Mouse (Mus musculus): ENCODE data around the gene Pou4f2. TPM values are rescaled to one million over a fixed set of nuclear protein-coding genes. Genes with fewer than 3 reads are reported as not detected.

The Pou4f2 gene
- not detected in 2 replicates for polyA plus RNA-seq (2014; fragmentation: Nextera tagmentation; extraction: Ambion mirVana)

- no peak within 1 kb of the TSS for H3K27ac ChIP-seq (ENCODE audit: low read length)
- H3K4me2 ChIP-seq (replicated peaks; ENCODE audit: low read depth, low read length) = peak within 1 kb of the TSS; percentile 51
- ATAC-seq (ENCODE audit: insufficient number of reproducible peaks, insufficient read depth, low FRiP score, low read depth) = no peak; the same call in 1 of the 2 replicates
- no peaks in the 10 kb centered on the region for H3K9me3 ChIP-seq (ENCODE audit: control insufficient read depth, low read depth, low read length)
- H3K27me3 ChIP-seq (ENCODE audit: control insufficient read depth, insufficient read depth, low read length) = peaks cover 68% of the 10 kb centered on the region
- peak within 1 kb of the TSS; percentile 29 for H3K4me3 ChIP-seq (ENCODE audit: low read depth, low read length)
- H3K36me3 ChIP-seq (ENCODE audit: control insufficient read depth, insufficient read depth, low read length) = no peaks in the 10 kb centered on the region
- no peak within 1 kb of the TSS for H3K9ac ChIP-seq (replicated peaks; ENCODE audit: low read depth, low read length)
- peaks cover 3% of the 10 kb centered on the region; the same call in 1 of the 2 replicates for H3K4me1 ChIP-seq (ENCODE audit: control insufficient read depth, insufficient read depth, low read length)
- WGBS = 1% methylated on average over 41 of the region's 54 CpGs
These were observed at the start of gene Pou4f2 for GRCm38 (mm10) chr8:78436071-78436651. Pou4f2 (minus strand) TSS chr8:78436645.

- Histone ChIP-seq H3K27ac (ENCODE audit: low read length) (no peak overlapping the region), H3K27me3 (ENCODE audit: control insufficient read depth, insufficient read depth, low read length) (no peaks in the 10 kb centered on the region), H3K9ac (replicated peaks; ENCODE audit: low read depth, low read length) (no peak overlapping the region), H3K4me3 (ENCODE audit: low read depth, low read length) (no peak overlapping the region), H3K4me2 (replicated peaks; ENCODE audit: low read depth, low read length) (no peak overlapping the region), H3K36me3 (ENCODE audit: control insufficient read depth, insufficient read depth, low read length) (no peaks in the 10 kb centered on the region), H3K4me1 (ENCODE audit: control insufficient read depth, insufficient read depth, low read length) (no peaks in the 10 kb centered on the region), H3K9me3 (ENCODE audit: control insufficient read depth, low read depth, low read length) (no peaks in the 10 kb centered on the region)
- 42% methylated on average over 6 of the region's 6 CpGs for WGBS
- ATAC-seq (ENCODE audit: insufficient number of reproducible peaks, insufficient read depth, low FRiP score, low read depth) = no peak
These were observed 40.8 kb upstream of the Pou4f2 start for GRCm38 (mm10) chr8:78477051-78477829.

GRCm38 (mm10) chr8:78467889-78468288 is 31.4 kb upstream of the Pou4f2 start:
- H3K9me3 ChIP-seq (ENCODE audit: control insufficient read depth, low read depth, low read length) = no peaks in the 10 kb centered on the region; the same call in 1 of the 2 replicates
- ATAC-seq (ENCODE audit: insufficient number of reproducible peaks, insufficient read depth, low FRiP score, low read depth) = no peak
- H3K4me2 ChIP-seq (replicated peaks; ENCODE audit: low read depth, low read length) = no peak overlapping the region
- no peak overlapping the region for H3K27ac ChIP-seq (ENCODE audit: low read length)
- 84% methylated on average over 2 of the region's 2 CpGs for WGBS
- H3K4me1 ChIP-seq (ENCODE audit: control insufficient read depth, insufficient read depth, low read length) = no peaks in the 10 kb centered on the region
- no peak overlapping the region for H3K9ac ChIP-seq (replicated peaks; ENCODE audit: low read depth, low read length)
- H3K4me3 ChIP-seq (ENCODE audit: low read depth, low read length) = no peak overlapping the region
- H3K36me3 ChIP-seq (ENCODE audit: control insufficient read depth, insufficient read depth, low read length) = no peaks in the 10 kb centered on the region
- no peaks in the 10 kb centered on the region for H3K27me3 ChIP-seq (ENCODE audit: control insufficient read depth, insufficient read depth, low read length)

- H3K4me3 ChIP-seq (ENCODE audit: low read depth, low read length) = no peak overlapping the region
- no peaks in the 10 kb centered on the region; the same call in 1 of the 2 replicates for H3K9me3 ChIP-seq (ENCODE audit: control insufficient read depth, low read depth, low read length)
- no peaks in the 10 kb centered on the region for H3K36me3 ChIP-seq (ENCODE audit: control insufficient read depth, insufficient read depth, low read length)
- 60% methylated on average over 2 of the region's 2 CpGs for WGBS
- H3K9ac ChIP-seq (replicated peaks; ENCODE audit: low read depth, low read length) = no peak overlapping the region
- no peaks in the 10 kb centered on the region for H3K27me3 ChIP-seq (ENCODE audit: control insufficient read depth, insufficient read depth, low read length)
- no peak overlapping the region for H3K27ac ChIP-seq (ENCODE audit: low read length)
- H3K4me1 ChIP-seq (ENCODE audit: control insufficient read depth, insufficient read depth, low read length) = no peaks in the 10 kb centered on the region
- H3K4me2 ChIP-seq (replicated peaks; ENCODE audit: low read depth, low read length) = no peak overlapping the region
- no peak for ATAC-seq (ENCODE audit: insufficient number of reproducible peaks, insufficient read depth, low FRiP score, low read depth)
These were observed 27.5 kb upstream of the Pou4f2 start for GRCm38 (mm10) chr8:78463941-78464340.

- H3K4me3 ChIP-seq (ENCODE audit: low read depth, low read length) = no peak overlapping the region
- ATAC-seq (ENCODE audit: insufficient number of reproducible peaks, insufficient read depth, low FRiP score, low read depth) = no peak
- no peaks in the 10 kb centered on the region for H3K27me3 ChIP-seq (ENCODE audit: control insufficient read depth, insufficient read depth, low read length)
- WGBS = 77% methylated on average over 3 of the region's 3 CpGs
- H3K4me2 ChIP-seq (replicated peaks; ENCODE audit: low read depth, low read length) = no peak overlapping the region
- H3K9ac ChIP-seq (replicated peaks; ENCODE audit: low read depth, low read length) = no peak overlapping the region
- no peaks in the 10 kb centered on the region for H3K4me1 ChIP-seq (ENCODE audit: control insufficient read depth, insufficient read depth, low read length)
- no peaks in the 10 kb centered on the region for H3K36me3 ChIP-seq (ENCODE audit: control insufficient read depth, insufficient read depth, low read length)
- H3K27ac ChIP-seq (ENCODE audit: low read length) = no peak overlapping the region
- no peaks in the 10 kb centered on the region for H3K9me3 ChIP-seq (ENCODE audit: control insufficient read depth, low read depth, low read length)
These were observed 20.0 kb upstream of the Pou4f2 start for GRCm38 (mm10) chr8:78456441-78456840.

- ATAC-seq (ENCODE audit: insufficient number of reproducible peaks, insufficient read depth, low FRiP score, low read depth) = no peak
- Histone ChIP-seq H3K4me2 (replicated peaks; ENCODE audit: low read depth, low read length) (no peak overlapping the region), H3K27me3 (ENCODE audit: control insufficient read depth, insufficient read depth, low read length) (peaks cover 20% of the 10 kb centered on the region), H3K36me3 (ENCODE audit: control insufficient read depth, insufficient read depth, low read length) (no peaks in the 10 kb centered on the region), H3K9ac (replicated peaks; ENCODE audit: low read depth, low read length) (no peak overlapping the region), H3K4me1 (ENCODE audit: control insufficient read depth, insufficient read depth, low read length) (no peaks in the 10 kb centered on the region), H3K27ac (ENCODE audit: low read length) (no peak overlapping the region), H3K9me3 (ENCODE audit: control insufficient read depth, low read depth, low read length) (no peaks in the 10 kb centered on the region), H3K4me3 (ENCODE audit: low read depth, low read length) (no peak overlapping the region)
- WGBS = 81% methylated on average over 1 of the region's 1 CpGs
These were observed 6.3 kb upstream of the Pou4f2 start for GRCm38 (mm10) chr8:78442781-78443180.

GRCm38 (mm10) chr8:78438121-78438520 is 1.7 kb upstream of the Pou4f2 start:
- WGBS = under 1% methylated on average over 18 of the region's 18 CpGs
- Histone ChIP-seq H3K9ac (replicated peaks; ENCODE audit: low read depth, low read length) (no peak overlapping the region), H3K4me3 (ENCODE audit: low read depth, low read length) (no peak overlapping the region)

GRCm38 (mm10) chr8:78437140-78438045 is 948 bp upstream of the Pou4f2 start:
- Histone ChIP-seq H3K36me3 (ENCODE audit: control insufficient read depth, insufficient read depth, low read length) (no peaks in the 10 kb centered on the region), H3K9ac (replicated peaks; ENCODE audit: low read depth, low read length) (no peak overlapping the region), H3K9me3 (ENCODE audit: control insufficient read depth, low read depth, low read length) (no peaks in the 10 kb centered on the region), H3K27me3 (ENCODE audit: control insufficient read depth, insufficient read depth, low read length) (peaks cover 68% of the 10 kb centered on the region), H3K4me2 (replicated peaks; ENCODE audit: low read depth, low read length) (peak overlapping the region; percentile 21; the same call in 1 of the 2 replicates), H3K27ac (ENCODE audit: low read length) (no peak overlapping the region), H3K4me1 (ENCODE audit: control insufficient read depth, insufficient read depth, low read length) (peaks cover 3% of the 10 kb centered on the region; the same call in 1 of the 2 replicates), H3K4me3 (ENCODE audit: low read depth, low read length) (0 out of 2 replicates have a peak overlapping the region, but pooled peaks have one; percentile 29)
- WGBS = 6% methylated on average over 32 of the region's 32 CpGs
- no peak for ATAC-seq (ENCODE audit: insufficient number of reproducible peaks, insufficient read depth, low FRiP score, low read depth)

More at GRCm38 (mm10) chr8:78438121-78438520, 1.7 kb upstream of the Pou4f2 start:
- H3K36me3 ChIP-seq (ENCODE audit: control insufficient read depth, insufficient read depth, low read length) = no peaks in the 10 kb centered on the region
- peaks cover 3% of the 10 kb centered on the region; the same call in 1 of the 2 replicates for H3K4me1 ChIP-seq (ENCODE audit: control insufficient read depth, insufficient read depth, low read length)
- H3K9me3 ChIP-seq (ENCODE audit: control insufficient read depth, low read depth, low read length) = no peaks in the 10 kb centered on the region
- H3K27ac ChIP-seq (ENCODE audit: low read length) = no peak overlapping the region
- H3K27me3 ChIP-seq (ENCODE audit: control insufficient read depth, insufficient read depth, low read length) = peaks cover 62% of the 10 kb centered on the region
- H3K4me2 ChIP-seq (replicated peaks; ENCODE audit: low read depth, low read length) = peak overlapping the region; percentile 21; the same call in 1 of the 2 replicates
- no peak for ATAC-seq (ENCODE audit: insufficient number of reproducible peaks, insufficient read depth, low FRiP score, low read depth)
